8 mouse cellular contexts compared by ENCODE assay signal in the genomic region with DNA sequence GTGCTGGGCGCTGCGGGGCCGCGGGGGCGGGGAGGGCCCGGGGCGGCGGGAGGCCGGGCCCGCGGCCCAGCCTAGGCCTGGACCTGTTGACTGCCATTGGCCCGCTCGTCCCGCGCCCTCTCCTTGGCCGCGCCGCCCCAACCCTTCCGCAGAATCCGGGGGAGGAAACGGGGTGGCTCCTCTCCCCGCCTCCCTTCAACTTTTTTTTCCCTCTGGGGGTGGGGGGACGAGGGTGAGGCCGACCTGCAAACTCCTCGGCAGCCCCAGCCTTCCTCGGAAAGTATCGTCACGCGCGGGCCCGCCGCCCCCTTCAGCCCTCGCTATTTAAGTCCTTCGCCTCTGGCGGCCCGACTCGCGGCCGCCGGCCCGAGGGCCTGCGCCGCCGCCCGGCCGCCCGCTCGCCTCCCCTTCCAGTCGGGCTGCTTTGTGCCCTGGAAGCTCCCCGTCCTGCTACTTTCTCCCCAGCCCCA. TPM values are rescaled to one million over a fixed set of nuclear protein-coding genes. Genes with fewer than 3 reads are reported as not detected.
A peak's percentile ranks its signal among the peaks of the same experiment; 100 is the strongest.
DNase-seq lines count a peak whose midpoint lies in the region; ATAC-seq lines count a peak whose summit lies in the region.

No protein-coding gene starts in this region.

- H3K9me3 ChIP-seq in hindbrain, embryonic 16.5 days (ENCODE audit: control insufficient read depth, low read length): no peaks in the 10 kb centered on the region

- peak; percentile 91 for DNase-seq in T-cell, adult 2 months (ENCODE audit: low spot score)
- peak; percentile 97 for DNase-seq in gastrocnemius, adult 18-20 months (ENCODE audit: low spot score)
- peak; percentile 69 to 88 for DNase-seq in left cerebral cortex, adult 8-10 months (ENCODE audit: low spot score in 2 of 2)
- peak; percentile 92 to 93 for DNase-seq in right cerebral cortex, postnatal 10 days (ENCODE audit: low spot score in 2 of 2)
- DNase-seq in urinary bladder, postnatal 4 days (ENCODE audit: low spot score in 2 of 2): peak; percentile 96 to 97

- peak overlapping the region; percentile 73 for H3K9ac ChIP-seq in hindbrain, embryonic 16.5 days (ENCODE audit: low read depth, low read length)

- WGBS in hindbrain, embryonic 16.5 days: 0% methylated on average over 32 of the region's 50 CpGs

- peak; percentile 88 for ATAC-seq in common myeloid progenitor, adult 5-6 weeks (replicated peaks; ENCODE audit: low read depth, poor library complexity, severe bottlenecking)
- peak; percentile 96 for ATAC-seq in hindbrain, embryonic 16.5 days
- peak; percentile 83 for ATAC-seq in megakaryocyte progenitor cell, adult 5-6 weeks (replicated peaks; ENCODE audit: poor library complexity)

- H3K27ac ChIP-seq in hindbrain, embryonic 16.5 days (ENCODE audit: low read depth, low read length): peak overlapping the region; percentile 94

- peaks cover 7% of the 10 kb centered on the region for H3K4me1 ChIP-seq in hindbrain, embryonic 16.5 days (ENCODE audit: control insufficient read depth, insufficient read depth, low read depth, low read length)

- H3K27me3 ChIP-seq in hindbrain, embryonic 16.5 days (replicated peaks; ENCODE audit: control insufficient read depth, insufficient read depth, low read length): no peaks in the 10 kb centered on the region

- H3K36me3 ChIP-seq in hindbrain, embryonic 16.5 days (ENCODE audit: control insufficient read depth, insufficient read depth, low read length): no peaks in the 10 kb centered on the region

- H3K4me3 ChIP-seq in hindbrain, embryonic 16.5 days (ENCODE audit: low read length): peak overlapping the region; percentile 70

- H3K4me2 ChIP-seq in hindbrain, embryonic 16.5 days (ENCODE audit: low read length): peak overlapping the region; percentile 81

RNA-seq across cellular contexts. Expression of a gene that starts 1.8 kb away (rescaled TPM):
- 46.1 and 71.7 TPM in 2 replicates for total RNA-seq in common myeloid progenitor, adult 5-6 weeks (2017)
- total RNA-seq in gastrocnemius, adult 18-20 months (2021): 10 to 100 TPM; 21.8 to 23.2 TPM
- polyA plus RNA-seq in hindbrain, embryonic 16.5 days (2015; fragmentation: Nextera tagmentation; extraction: Ambion mirVana): 37.5 and 42.9 TPM in 2 replicates
- total RNA-seq in left cerebral cortex, adult 8-10 months (2022): 10 to 100 TPM; 53.3 to 62.7 (median 56.5) TPM
- 62.3 and 96.1 TPM in 2 replicates for total RNA-seq in megakaryocyte progenitor cell, adult 5-6 weeks (2015)
- 41.4 and 57.9 TPM in 2 replicates for total RNA-seq in megakaryocyte progenitor cell, adult 5-6 weeks (2017)

RNA-seq across cellular contexts. Expression of a gene that starts 8.0 kb away (rescaled TPM):
- not detected in 2 replicates for total RNA-seq in common myeloid progenitor, adult 5-6 weeks (2017)
- total RNA-seq in gastrocnemius, adult 18-20 months (2021): under 1 TPM; 0.07 to 0.12 TPM
- polyA plus RNA-seq in hindbrain, embryonic 16.5 days (2015; fragmentation: Nextera tagmentation; extraction: Ambion mirVana): 4.4 and 5.8 TPM in 2 replicates
- 10 to 100 TPM in 1 of 4 experiments, 1 to 10 TPM in 3; 7.9 to 10.6 (median 8.5) TPM for total RNA-seq in left cerebral cortex, adult 8-10 months (2022)
- total RNA-seq in megakaryocyte progenitor cell, adult 5-6 weeks (2015): not detected in 2 replicates
- 0.14 TPM in 1 of 2 replicates, not detected in the other for total RNA-seq in megakaryocyte progenitor cell, adult 5-6 weeks (2017)

RNA-seq across cellular contexts. Expression of a gene that starts 19.3 kb away (rescaled TPM):
- total RNA-seq in common myeloid progenitor, adult 5-6 weeks (2017): 0.27 TPM in 1 of 2 replicates, not detected in the other
- under 1 TPM; 0.34 to 0.64 TPM for total RNA-seq in gastrocnemius, adult 18-20 months (2021)
- 6.1 and 8.2 TPM in 2 replicates for polyA plus RNA-seq in hindbrain, embryonic 16.5 days (2015; fragmentation: Nextera tagmentation; extraction: Ambion mirVana)
- total RNA-seq in left cerebral cortex, adult 8-10 months (2022): 1 to 10 TPM; 1.8 to 3.5 (median 2.2) TPM
- not detected in 2 replicates for total RNA-seq in megakaryocyte progenitor cell, adult 5-6 weeks (2015)
- total RNA-seq in megakaryocyte progenitor cell, adult 5-6 weeks (2017): not detected in 2 replicates

Comparison
In these comparisons a context has a peak if more than half of its experiments do, and no peak if none do; other contexts are left out.
1. Peak in every context shown above with its lines: DNase-seq, ATAC-seq, H3K4me3 ChIP-seq and H3K27ac ChIP-seq.